Mouse (Mus musculus) erythroblast, embryonic 14.5 days (primary cell): ENCODE data around the gene Ccdc124.

Experiments
- GATA1 ChIP-seq: IDR thresholded peaks from 2 replicates; pipeline ENCODE4 v1.6.1; 2012; ENCODE audit warnings: low read length, inconsistent platforms, mixed read lengths
- TAL1 ChIP-seq: IDR thresholded peaks from 3 replicates; pipeline ENCODE4 v1.6.1; 2012; ENCODE audit warnings: low read length, inconsistent platforms, mixed read lengths

DNA sequence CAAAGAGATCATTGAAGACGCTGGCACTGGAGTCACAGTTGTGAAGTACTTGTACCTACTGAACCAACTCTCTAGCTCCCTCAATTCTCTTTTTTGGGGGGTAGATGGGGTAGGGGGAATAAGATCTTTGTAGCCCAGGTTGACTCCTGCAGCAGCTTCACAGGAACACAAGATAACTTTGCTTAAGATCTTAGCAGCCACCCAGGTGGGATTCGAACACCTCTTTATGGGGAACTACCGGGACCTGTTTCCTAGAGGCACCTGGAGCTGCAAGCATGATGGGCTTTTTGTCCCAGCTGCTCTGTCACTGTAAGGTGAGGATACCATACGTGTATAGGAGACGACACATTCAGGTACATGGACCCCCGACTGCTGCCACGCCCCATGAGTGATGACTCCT lies 7.2 kb downstream of the Ccdc124 start:
- TF ChIP-seq TAL1, result no peak
- no peak for TF ChIP-seq GATA1
